Mouse (Mus musculus): ENCODE measurements at regions not wholly inside any gene's neighbourhood (a gene's known extent, or its start where the extent isn't known, plus 50 kb on each side); places are given as distances from the start of the nearest gene placed in this dataset. TPM values are rescaled to one million over a fixed set of nuclear protein-coding genes. Genes with fewer than 3 reads are reported as not detected.

Small RNAs in the stretch of these regions (microRNA-seq; reads per million reads assigned to microRNA genes)
- not detected for gene Gm23064

Measured in forebrain, embryonic 14.5 days (tissue).